ENCODE assay signal across 7 mouse cellular contexts in the genomic region with DNA sequence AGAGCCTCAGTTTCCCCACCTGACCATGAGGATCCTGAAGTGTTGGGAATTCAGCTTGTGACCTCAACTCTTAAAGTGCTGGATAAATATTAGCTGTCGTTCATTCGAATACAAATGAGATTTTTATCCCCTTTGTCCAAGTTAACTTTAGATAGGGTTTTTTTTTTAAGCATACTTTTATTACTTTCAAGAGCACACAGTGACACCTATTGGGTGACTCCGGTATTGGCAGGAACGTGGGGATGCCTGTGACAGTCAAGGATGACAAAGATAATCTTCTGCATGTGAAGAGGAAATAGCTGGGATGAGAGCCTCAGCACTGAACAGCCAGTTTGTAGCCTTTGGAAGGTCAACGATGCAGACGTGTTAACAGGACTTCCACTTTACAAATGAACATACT.
DNase-seq lines count a peak whose midpoint lies in the region.

No protein-coding gene starts in this region.

- peak; percentile 32 to 84 for DNase-seq in adrenal gland, adult (ENCODE audit: inconsistent age in 2 of 2, low spot score in 1 of 2)
- DNase-seq in cerebellum, postnatal 14 days: peak; percentile 76 to 84
- DNase-seq in frontal cortex, postnatal 14 days (ENCODE audit: low spot score in 2 of 2): peak; percentile 47 to 73
- peak; percentile 47 for DNase-seq in induced T-regulatory cell, adult 2 months (ENCODE audit: low read depth)
- DNase-seq in layer of hippocampus, postnatal 36 days: peak; percentile 63 to 66
- peak; percentile 45 for DNase-seq in lung, postnatal 25 days (ENCODE audit: low spot score)
- peak; percentile 59 for DNase-seq in right cerebral cortex, postnatal 25 days

Comparison
In these comparisons a context has a peak if more than half of its experiments do, and no peak if none do; other contexts are left out.
1. Peak in every context shown above with its lines: DNase-seq.